Mouse (Mus musculus): Measurements from ENCODE around the gene Cse1l. TPM values are rescaled to one million over a fixed set of nuclear protein-coding genes. Genes with fewer than 3 reads are reported as not detected.

Cse1l gene
- polyA plus RNA-seq (2015; fragmentation: Nextera tagmentation; extraction: Ambion mirVana) = 107 and 120 TPM in 2 replicates

DNA sequence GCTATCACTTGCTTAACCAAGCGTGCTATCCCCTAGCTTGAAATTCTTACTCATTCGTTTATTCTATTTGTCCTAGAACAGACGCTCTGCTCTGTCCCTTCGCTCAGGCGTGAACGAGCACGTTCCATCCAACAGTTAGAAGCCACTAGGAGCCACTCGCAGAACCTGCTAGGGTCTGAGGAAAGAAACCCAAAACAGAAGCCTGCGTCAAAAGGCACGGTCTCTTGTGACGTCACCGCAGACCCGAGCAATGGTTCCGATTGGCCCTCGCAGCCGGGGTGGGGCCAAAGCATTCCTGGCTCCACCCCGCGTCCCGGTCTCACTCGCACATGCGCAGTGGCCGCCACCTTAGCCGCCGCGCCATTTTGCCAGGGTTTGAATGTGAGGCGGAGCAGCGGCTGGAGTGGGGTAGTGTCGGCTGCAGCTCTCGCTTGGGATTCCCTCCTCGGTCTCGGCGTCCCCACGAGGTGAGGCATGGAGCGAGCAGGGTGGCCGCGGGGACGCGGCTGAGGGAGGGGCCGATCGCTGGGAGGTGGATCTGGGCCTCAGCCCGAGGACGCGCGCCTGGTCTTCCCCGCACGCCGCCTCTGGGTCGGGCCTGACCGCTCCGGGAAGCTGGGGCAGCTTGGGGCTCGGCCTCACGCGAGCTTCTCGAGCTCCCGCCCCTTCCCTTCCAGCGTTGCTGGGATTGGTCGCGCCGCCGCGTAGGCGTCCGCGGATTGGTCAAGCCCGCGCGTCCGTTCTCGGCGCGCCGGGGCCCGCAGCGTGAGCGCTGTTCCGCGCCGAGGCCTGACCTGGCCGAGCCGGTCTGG, at the start of gene Cse1l:
Cse1l (plus strand) TSS at position 330 of the 812 bp plus-strand sequence.
- under 1% methylated on average over 80 of the region's 80 CpGs for WGBS

DNA sequence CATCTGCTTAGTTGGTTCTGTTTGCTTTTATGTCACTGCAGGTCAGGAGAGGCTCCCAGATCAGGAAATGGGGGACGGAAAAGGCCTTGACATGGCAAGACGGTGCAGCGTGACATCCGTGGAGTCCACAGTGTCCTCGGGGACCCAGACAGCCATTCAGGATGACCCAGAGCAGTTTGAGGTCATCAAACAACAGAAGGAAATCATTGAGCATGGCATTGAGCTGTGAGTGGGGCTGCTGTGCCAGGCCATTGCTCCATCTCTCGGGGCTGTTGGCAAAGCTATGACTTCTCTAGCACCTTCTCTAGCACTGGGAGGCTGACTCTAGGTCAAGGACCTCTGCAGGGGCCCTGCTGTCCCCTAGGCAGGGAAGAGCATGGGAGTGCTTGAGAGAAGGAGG, 49.5 kb upstream of the Cse1l start:
- no peak overlapping the region for H3K4me2 ChIP-seq (ENCODE audit: low read length)
- no peak overlapping the region for H3K27ac ChIP-seq (ENCODE audit: low read length)
- peaks cover 19% of the 10 kb centered on the region for H3K36me3 ChIP-seq (ENCODE audit: control insufficient read depth, insufficient read depth)
- no peaks in the 10 kb centered on the region for H3K9me3 ChIP-seq (ENCODE audit: control insufficient read depth, low read length)
- WGBS = 93% methylated on average over 6 of the region's 6 CpGs
- ATAC-seq = no peak
- H3K27me3 ChIP-seq (replicated peaks; ENCODE audit: control insufficient read depth, insufficient read depth, low read length) = no peaks in the 10 kb centered on the region
- no peak overlapping the region for H3K9ac ChIP-seq (replicated peaks; ENCODE audit: low read depth, low read length)
- no peaks in the 10 kb centered on the region for H3K4me1 ChIP-seq (replicated peaks; ENCODE audit: control insufficient read depth, insufficient read depth, low read length)
- H3K4me3 ChIP-seq (replicated peaks; ENCODE audit: low read length) = no peak overlapping the region

More for the DNA sequence above, at the start of gene Cse1l:
- peak within 1 kb of the TSS; percentile 98 for H3K4me3 ChIP-seq (replicated peaks; ENCODE audit: low read length)
- ATAC-seq = peak; percentile 97
- peak within 1 kb of the TSS; percentile 84 for H3K4me2 ChIP-seq (ENCODE audit: low read length)
- peak within 1 kb of the TSS; percentile 91 for H3K9ac ChIP-seq (replicated peaks; ENCODE audit: low read depth, low read length)
- H3K27ac ChIP-seq (ENCODE audit: low read length) = peak within 1 kb of the TSS; percentile 99
- peaks cover 17% of the 10 kb centered on the region for H3K4me1 ChIP-seq (replicated peaks; ENCODE audit: control insufficient read depth, insufficient read depth, low read length)
- H3K27me3 ChIP-seq (replicated peaks; ENCODE audit: control insufficient read depth, insufficient read depth, low read length) = no peaks in the 10 kb centered on the region
- H3K9me3 ChIP-seq (ENCODE audit: control insufficient read depth, low read length) = no peaks in the 10 kb centered on the region
- no peaks in the 10 kb centered on the region for H3K36me3 ChIP-seq (ENCODE audit: control insufficient read depth, insufficient read depth)

- H3K36me3 ChIP-seq (ENCODE audit: control insufficient read depth, insufficient read depth) = peaks cover 16% of the 10 kb centered on the region
- 89% methylated on average over 2 of the region's 2 CpGs for WGBS
- H3K27ac ChIP-seq (ENCODE audit: low read length) = no peak overlapping the region
- no peaks in the 10 kb centered on the region for H3K9me3 ChIP-seq (ENCODE audit: control insufficient read depth, low read length)
- H3K27me3 ChIP-seq (replicated peaks; ENCODE audit: control insufficient read depth, insufficient read depth, low read length) = no peaks in the 10 kb centered on the region
- H3K4me3 ChIP-seq (replicated peaks; ENCODE audit: low read length) = no peak overlapping the region
- H3K4me2 ChIP-seq (ENCODE audit: low read length) = no peak overlapping the region
- H3K9ac ChIP-seq (replicated peaks; ENCODE audit: low read depth, low read length) = no peak overlapping the region
- H3K4me1 ChIP-seq (replicated peaks; ENCODE audit: control insufficient read depth, insufficient read depth, low read length) = no peaks in the 10 kb centered on the region
- no peak for ATAC-seq
These were observed 48.7 kb upstream of the Cse1l start for GRCm38 (mm10) chr2:166857118-166857517.

GRCm38 (mm10) chr2:166859214-166859613, 46.6 kb upstream of the Cse1l start:
- no peaks in the 10 kb centered on the region for H3K9me3 ChIP-seq (ENCODE audit: control insufficient read depth, low read length)
- 85% methylated on average over 7 of the region's 7 CpGs for WGBS
- ATAC-seq = no peak
- no peak overlapping the region for H3K27ac ChIP-seq (ENCODE audit: low read length)
- H3K4me3 ChIP-seq (replicated peaks; ENCODE audit: low read length) = no peak overlapping the region
- no peak overlapping the region for H3K9ac ChIP-seq (replicated peaks; ENCODE audit: low read depth, low read length)
- H3K4me2 ChIP-seq (ENCODE audit: low read length) = no peak overlapping the region
- H3K4me1 ChIP-seq (replicated peaks; ENCODE audit: control insufficient read depth, insufficient read depth, low read length) = no peaks in the 10 kb centered on the region
- H3K36me3 ChIP-seq (ENCODE audit: control insufficient read depth, insufficient read depth) = peaks cover 5% of the 10 kb centered on the region
- H3K27me3 ChIP-seq (replicated peaks; ENCODE audit: control insufficient read depth, insufficient read depth, low read length) = no peaks in the 10 kb centered on the region

DNA sequence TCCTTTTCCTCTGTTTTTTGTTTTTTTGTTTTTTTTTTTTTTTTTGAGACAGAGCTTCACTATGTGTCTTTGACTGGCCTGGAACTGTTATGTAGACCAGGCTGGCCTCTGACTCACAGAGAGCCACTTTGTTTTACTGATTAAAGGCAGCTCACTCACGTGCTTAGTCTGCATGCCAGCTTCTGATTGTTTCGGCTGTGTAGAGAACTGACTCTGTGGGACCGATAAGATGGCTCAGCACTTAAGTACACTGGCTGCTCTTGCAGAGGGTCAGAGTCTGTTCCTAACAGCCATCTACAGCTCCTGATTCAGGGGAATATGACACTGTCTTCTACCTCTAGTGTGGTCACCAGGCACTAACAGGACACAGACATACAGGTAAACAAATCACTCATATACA, 43.3 kb upstream of the Cse1l start:
- no peaks in the 10 kb centered on the region for H3K9me3 ChIP-seq (ENCODE audit: control insufficient read depth, low read length)
- H3K27ac ChIP-seq (ENCODE audit: low read length) = no peak overlapping the region
- ATAC-seq = no peak
- no peaks in the 10 kb centered on the region for H3K27me3 ChIP-seq (replicated peaks; ENCODE audit: control insufficient read depth, insufficient read depth, low read length)
- peaks cover 6% of the 10 kb centered on the region for H3K36me3 ChIP-seq (ENCODE audit: control insufficient read depth, insufficient read depth)
- no peak overlapping the region for H3K9ac ChIP-seq (replicated peaks; ENCODE audit: low read depth, low read length)
- no peak overlapping the region for H3K4me2 ChIP-seq (ENCODE audit: low read length)
- no peaks in the 10 kb centered on the region for H3K4me1 ChIP-seq (replicated peaks; ENCODE audit: control insufficient read depth, insufficient read depth, low read length)
- H3K4me3 ChIP-seq (replicated peaks; ENCODE audit: low read length) = no peak overlapping the region
- WGBS = 58% methylated on average over 3 of the region's 3 CpGs

- no peak overlapping the region for H3K4me2 ChIP-seq (ENCODE audit: low read length)
These were observed 40.4 kb upstream of the Cse1l start for GRCm38 (mm10) chr2:166865476-166865875.

GRCm38 (mm10) chr2:166870271-166870865, 35.5 kb upstream of the Cse1l start:
- ATAC-seq = no peak
- H3K27me3 ChIP-seq (replicated peaks; ENCODE audit: control insufficient read depth, insufficient read depth, low read length) = no peaks in the 10 kb centered on the region
- H3K4me3 ChIP-seq (replicated peaks; ENCODE audit: low read length) = no peak overlapping the region
- peaks cover 7% of the 10 kb centered on the region for H3K36me3 ChIP-seq (ENCODE audit: control insufficient read depth, insufficient read depth)
- H3K4me1 ChIP-seq (replicated peaks; ENCODE audit: control insufficient read depth, insufficient read depth, low read length) = no peaks in the 10 kb centered on the region
- H3K9ac ChIP-seq (replicated peaks; ENCODE audit: low read depth, low read length) = no peak overlapping the region
- 86% methylated on average over 20 of the region's 20 CpGs for WGBS
- no peak overlapping the region for H3K4me2 ChIP-seq (ENCODE audit: low read length)
- H3K27ac ChIP-seq (ENCODE audit: low read length) = no peak overlapping the region
- no peaks in the 10 kb centered on the region for H3K9me3 ChIP-seq (ENCODE audit: control insufficient read depth, low read length)

More at GRCm38 (mm10) chr2:166865476-166865875, 40.4 kb upstream of the Cse1l start:
- Histone ChIP-seq H3K4me3 (replicated peaks; ENCODE audit: low read length) (no peak overlapping the region), H3K27me3 (replicated peaks; ENCODE audit: control insufficient read depth, insufficient read depth, low read length) (no peaks in the 10 kb centered on the region), H3K4me1 (replicated peaks; ENCODE audit: control insufficient read depth, insufficient read depth, low read length) (no peaks in the 10 kb centered on the region), H3K36me3 (ENCODE audit: control insufficient read depth, insufficient read depth) (peaks cover 5% of the 10 kb centered on the region), H3K9me3 (ENCODE audit: control insufficient read depth, low read length) (no peaks in the 10 kb centered on the region), H3K27ac (ENCODE audit: low read length) (no peak overlapping the region), H3K9ac (replicated peaks; ENCODE audit: low read depth, low read length) (no peak overlapping the region)
- 92% methylated on average over 10 of the region's 10 CpGs for whole genome bisulfite sequencing
- no peak for ATAC-seq

DNA sequence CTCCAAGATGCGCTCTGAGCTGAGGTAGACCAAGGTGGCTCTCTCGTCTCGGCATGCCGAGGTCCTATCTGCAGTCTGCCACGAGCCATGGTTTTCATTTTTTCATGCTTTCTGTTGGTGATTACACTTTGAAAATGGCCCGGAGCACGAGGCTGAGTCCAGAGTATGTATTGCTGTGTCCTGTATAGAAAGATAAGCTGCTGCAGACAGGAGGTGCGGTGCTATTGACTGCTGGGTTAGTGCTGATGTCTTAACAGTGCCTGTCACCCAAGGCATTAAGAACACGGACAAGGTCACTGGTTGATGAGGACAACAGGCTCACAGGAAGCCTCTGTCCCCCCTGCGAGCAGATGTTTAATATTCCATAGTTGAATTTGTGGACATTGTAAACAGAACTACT, 34.9 kb upstream of the Cse1l start:
- H3K27ac ChIP-seq (ENCODE audit: low read length) = no peak overlapping the region
- H3K9ac ChIP-seq (replicated peaks; ENCODE audit: low read depth, low read length) = no peak overlapping the region
- H3K27me3 ChIP-seq (replicated peaks; ENCODE audit: control insufficient read depth, insufficient read depth, low read length) = no peaks in the 10 kb centered on the region
- 93% methylated on average over 10 of the region's 10 CpGs for WGBS
- H3K36me3 ChIP-seq (ENCODE audit: control insufficient read depth, insufficient read depth) = peaks cover 7% of the 10 kb centered on the region
- H3K9me3 ChIP-seq (ENCODE audit: control insufficient read depth, low read length) = no peaks in the 10 kb centered on the region
- ATAC-seq = no peak
- H3K4me3 ChIP-seq (replicated peaks; ENCODE audit: low read length) = no peak overlapping the region
- H3K4me2 ChIP-seq (ENCODE audit: low read length) = no peak overlapping the region
- no peaks in the 10 kb centered on the region for H3K4me1 ChIP-seq (replicated peaks; ENCODE audit: control insufficient read depth, insufficient read depth, low read length)

- Histone ChIP-seq H3K9ac (replicated peaks; ENCODE audit: low read depth, low read length) (no peak overlapping the region), H3K27me3 (replicated peaks; ENCODE audit: control insufficient read depth, insufficient read depth, low read length) (no peaks in the 10 kb centered on the region), H3K27ac (ENCODE audit: low read length) (no peak overlapping the region), H3K36me3 (ENCODE audit: control insufficient read depth, insufficient read depth) (peaks cover 5% of the 10 kb centered on the region; the same call in 1 of the 2 replicates), H3K9me3 (ENCODE audit: control insufficient read depth, low read length) (no peaks in the 10 kb centered on the region), H3K4me2 (ENCODE audit: low read length) (no peak overlapping the region), H3K4me3 (replicated peaks; ENCODE audit: low read length) (no peak overlapping the region), H3K4me1 (replicated peaks; ENCODE audit: control insufficient read depth, insufficient read depth, low read length) (no peaks in the 10 kb centered on the region)
- ATAC-seq = no peak
- 80% methylated on average over 10 of the region's 10 CpGs for WGBS
These were observed 31.1 kb upstream of the Cse1l start for GRCm38 (mm10) chr2:166874675-166875280.

Measured in forebrain, embryonic 16.5 days (tissue).